Mouse (Mus musculus) C2C12 (cell line): ENCODE results near the gene Stambp.

Experiments used
- CEBPB ChIP-seq: IDR thresholded peaks from one replicate; pipeline ENCODE4 v1.6.1; 2011; ENCODE audit warnings: low read depth, mild to moderate bottlenecking, control low read depth, moderate library complexity
- CTCF ChIP-seq: IDR thresholded peaks from one replicate; pipeline ENCODE4 v1.5.1; 2011; ENCODE audit not compliant: control insufficient read depth, insufficient read depth, insufficient read length
- MAX ChIP-seq: IDR thresholded peaks from one replicate; pipeline ENCODE4 v1.6.1; 2011; ENCODE audit warnings: mild to moderate bottlenecking, control low read depth
- USF1 ChIP-seq: IDR thresholded peaks from one replicate; pipeline ENCODE4 v1.6.1; 2011; ENCODE audit warnings: low read depth, mild to moderate bottlenecking, control low read depth, moderate library complexity

DNA sequence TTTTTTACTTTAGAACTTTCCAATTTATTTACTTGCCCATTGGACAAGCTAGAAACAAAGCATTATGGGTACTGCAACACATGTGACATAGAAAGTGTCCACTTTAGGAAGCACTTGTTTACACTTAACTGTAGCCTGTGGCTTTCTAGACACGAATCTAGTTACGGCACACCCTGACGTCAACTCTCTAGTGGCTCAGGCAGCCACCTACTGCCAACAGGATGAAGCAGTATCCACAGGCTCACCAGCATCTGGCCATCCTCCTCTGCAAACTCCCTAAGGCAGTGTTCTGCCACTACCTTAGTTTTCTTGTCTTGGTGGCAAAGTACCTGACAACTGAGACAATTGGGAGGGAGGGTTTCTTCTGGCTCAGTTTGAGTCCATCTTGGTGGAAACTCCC is 69.2 kb downstream of the Stambp start:
- TF ChIP-seq CTCF (no peak), CEBPB (no peak), MAX (no peak), USF1 (no peak)
